Mouse (Mus musculus) 416B (cell line): ENCODE results near the gene Cntn4.

Experiments used
- DNase-seq: peaks from one replicate; pipeline ENCODE4 v3.0.0; 2011; ENCODE audit warnings: low read depth

The Cntn4 gene

GRCm38 (mm10) chr6:106078629-106079028 lies 401.2 kb downstream of the Cntn4 start:
- no peak for DNase-seq

GRCm38 (mm10) chr6:106097856-106098255 lies 420.4 kb downstream of the Cntn4 start:
- DNase-seq, result no peak

GRCm38 (mm10) chr6:106118523-106119081 lies 441.1 kb downstream of the Cntn4 start:
- DNase-seq, result no peak

- DNase-seq, result no peak
Measured at GRCm38 (mm10) chr6:106153530-106153929, 476.1 kb downstream of the Cntn4 start.

- no peak for DNase-seq
Measured at GRCm38 (mm10) chr6:106155362-106155761, 477.9 kb downstream of the Cntn4 start.

GRCm38 (mm10) chr6:106177546-106177945 lies 500.1 kb downstream of the Cntn4 start:
- DNase-seq, result no peak

GRCm38 (mm10) chr6:106181596-106181995 lies 504.1 kb downstream of the Cntn4 start:
- DNase-seq, result no peak

- no peak for DNase-seq
Measured at GRCm38 (mm10) chr6:106200974-106201373, 523.5 kb downstream of the Cntn4 start.

- no peak for DNase-seq
Measured at GRCm38 (mm10) chr6:106207401-106207800, 529.9 kb downstream of the Cntn4 start.

GRCm38 (mm10) chr6:106213071-106213470 lies 535.6 kb downstream of the Cntn4 start:
- DNase-seq, result no peak

GRCm38 (mm10) chr6:106237046-106237948 lies 559.8 kb downstream of the Cntn4 start:
- no peak for DNase-seq

- DNase-seq, result no peak
Measured at GRCm38 (mm10) chr6:106241553-106241952, 564.1 kb downstream of the Cntn4 start.

- DNase-seq, result no peak
Measured at GRCm38 (mm10) chr6:106263396-106263795, 585.9 kb downstream of the Cntn4 start.

GRCm38 (mm10) chr6:106265487-106265886 lies 588.0 kb downstream of the Cntn4 start:
- no peak for DNase-seq

GRCm38 (mm10) chr6:106266304-106266703 lies 588.8 kb downstream of the Cntn4 start:
- DNase-seq, result no peak

GRCm38 (mm10) chr6:106268723-106269122 lies 591.3 kb downstream of the Cntn4 start:
- no peak for DNase-seq

GRCm38 (mm10) chr6:106277139-106277538 lies 599.7 kb downstream of the Cntn4 start:
- no peak for DNase-seq

- DNase-seq, result no peak
Measured at GRCm38 (mm10) chr6:106281621-106282020, 604.2 kb downstream of the Cntn4 start.

GRCm38 (mm10) chr6:106283815-106284214 lies 606.4 kb downstream of the Cntn4 start:
- no peak for DNase-seq

GRCm38 (mm10) chr6:106299451-106299850 lies 622.0 kb downstream of the Cntn4 start:
- DNase-seq, result no peak

- no peak for DNase-seq
Measured at GRCm38 (mm10) chr6:106300179-106300578, 622.7 kb downstream of the Cntn4 start.

- no peak for DNase-seq
Measured at GRCm38 (mm10) chr6:106302435-106302834, 625.0 kb downstream of the Cntn4 start.

GRCm38 (mm10) chr6:106328987-106329386 lies 651.5 kb downstream of the Cntn4 start:
- no peak for DNase-seq
